Mouse (Mus musculus) heart, embryonic 12.5 days (tissue): Measurements from ENCODE around the gene Synj1. TPM values are rescaled to one million over a fixed set of nuclear protein-coding genes. Genes with fewer than 3 reads are reported as not detected.

ENCODE experiments used
- ATAC-seq: fragments of 200-750 bp; cut with Nextera tagmentation; 2 replicates; pipeline ENCODE4 v1.8.0; 2017; ENCODE audit warnings: moderate TSS enrichment, moderate library complexity; ENCODE audit not compliant: insufficient number of reproducible peaks, low FRiP score
- H3K27ac ChIP-seq: fragments of 300-500 bp; sonication (generic); 2 replicates; pipeline ENCODE4 v1.5.1; 2016; ENCODE audit warnings: mild to moderate bottlenecking, moderate library complexity; ENCODE audit not compliant: poor library complexity, severe bottlenecking
- H3K27me3 ChIP-seq: fragments of 300-500 bp; sonication (generic); replicated peaks from 2 replicates; pipeline ENCODE4 v1.6.1; 2016; ENCODE audit warnings: mild to moderate bottlenecking, moderate library complexity
- H3K36me3 ChIP-seq: fragments of 300-500 bp; sonication (generic); 2 replicates; pipeline ENCODE4 v1.6.1; 2016; ENCODE audit warnings: mild to moderate bottlenecking, moderate library complexity
- H3K4me1 ChIP-seq: fragments of 300-500 bp; sonication (generic); replicated peaks from 2 replicates; pipeline ENCODE4 v1.6.1; 2016; ENCODE audit warnings: mild to moderate bottlenecking
- H3K4me2 ChIP-seq: fragments of 300-500 bp; sonication (generic); 2 replicates; pipeline ENCODE4 v1.6.1; 2016; ENCODE audit warnings: mild to moderate bottlenecking, moderate library complexity
- H3K4me3 ChIP-seq: fragments of 300-500 bp; sonication (generic); 2 replicates; pipeline ENCODE4 v1.5.1; 2016; ENCODE audit warnings: mild to moderate bottlenecking
- H3K9ac ChIP-seq: fragments of 300-500 bp; sonication (generic); 2 replicates; pipeline ENCODE4 v1.6.1; 2016; ENCODE audit warnings: mild to moderate bottlenecking, moderate library complexity
- H3K9me3 ChIP-seq: fragments of 300-500 bp; sonication (generic); replicated peaks from 2 replicates; pipeline ENCODE4 v1.6.1; 2016; ENCODE audit warnings: mild to moderate bottlenecking, moderate library complexity
- WGBS: fragments of 180-500 bp; shearing (Covaris S2); methylation state at CpG from one replicate; pipeline ENCODE4 v1.1.7; 2016; 5-methylcytosine and 5-hydroxymethylcytosine counted together
- polyA plus RNA-seq: library from polyadenylated mRNA; unstranded; fragments of >200 nt; fragmentation: Nextera tagmentation; extraction: Ambion mirVana; gene quantifications from 2 replicates; pipeline ENCODE4 v1.2.1, GENCODE M21; 2016

Gene Synj1
- polyA plus RNA-seq, 1 experiment from 2014 or later, result 18.3 TPM

GRCm38 (mm10) chr16:90911766-90912165, 99.3 kb downstream of the Synj1 start:
- Histone ChIP-seq H3K36me3 (no peaks in the 10 kb centered on the region), H3K4me3 (no peak overlapping the region), H3K4me1 (peaks cover 6% of the 10 kb centered on the region; the same call in 1 of the 2 replicates), H3K9me3 (no peaks in the 10 kb centered on the region), H3K4me2 (no peak overlapping the region), H3K9ac (no peak overlapping the region), H3K27me3 (peaks cover 13% of the 10 kb centered on the region; the same call in 1 of the 2 replicates), H3K27ac (no peak overlapping the region)
- WGBS, result 87% methylated on average over 13 of the region's 13 CpGs
- ATAC-seq, result no peak

DNA sequence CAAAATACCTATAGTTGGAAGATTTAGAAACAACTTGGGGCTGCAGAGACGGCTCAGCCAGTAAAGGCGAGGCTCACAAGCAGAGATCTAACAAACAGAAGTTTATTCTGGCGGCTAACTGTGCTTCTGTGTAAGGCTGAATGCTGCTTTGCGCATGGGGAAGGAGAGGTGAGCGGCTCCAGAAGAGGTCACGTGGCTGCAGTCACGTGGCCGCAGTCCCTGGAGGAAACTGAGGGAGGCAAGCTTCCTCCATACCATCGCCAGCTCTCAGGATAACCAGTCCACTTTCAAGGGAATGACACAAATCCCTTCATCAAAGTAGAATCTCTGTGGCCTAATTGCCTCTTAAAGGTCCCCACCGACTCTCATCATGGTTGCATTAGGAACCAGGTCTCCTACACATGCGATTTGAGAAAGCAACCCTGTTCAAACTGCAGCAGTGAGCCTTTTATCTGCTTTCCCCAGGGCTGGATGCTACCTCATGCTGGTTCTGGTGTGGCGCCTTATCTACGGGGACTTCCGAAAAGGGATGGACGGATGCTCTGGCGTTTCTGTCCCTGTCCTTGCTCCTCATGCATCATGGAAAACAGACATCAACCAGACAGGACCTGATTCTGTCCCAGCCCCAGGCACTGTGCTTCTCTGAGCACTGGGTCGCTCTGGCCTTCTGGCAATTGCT, 100.1 kb downstream of the Synj1 start:
- H3K4me1 ChIP-seq, result 0 out of 2 replicates have a peak, but pooled peaks cover 3% of the 10 kb centered on the region
- no peak overlapping the region for H3K4me2 ChIP-seq
- WGBS, result 58% methylated on average over 17 of the region's 17 CpGs
- ATAC-seq, result no peak
- H3K36me3 ChIP-seq, result no peaks in the 10 kb centered on the region
- H3K9me3 ChIP-seq, result no peaks in the 10 kb centered on the region
- H3K27me3 ChIP-seq, result peaks cover 13% of the 10 kb centered on the region; the same call in 1 of the 2 replicates
- no peak overlapping the region for H3K4me3 ChIP-seq
- no peak overlapping the region for H3K27ac ChIP-seq
- H3K9ac ChIP-seq, result 0 out of 2 replicates have a peak overlapping the region, but pooled peaks have one; percentile 31

DNA sequence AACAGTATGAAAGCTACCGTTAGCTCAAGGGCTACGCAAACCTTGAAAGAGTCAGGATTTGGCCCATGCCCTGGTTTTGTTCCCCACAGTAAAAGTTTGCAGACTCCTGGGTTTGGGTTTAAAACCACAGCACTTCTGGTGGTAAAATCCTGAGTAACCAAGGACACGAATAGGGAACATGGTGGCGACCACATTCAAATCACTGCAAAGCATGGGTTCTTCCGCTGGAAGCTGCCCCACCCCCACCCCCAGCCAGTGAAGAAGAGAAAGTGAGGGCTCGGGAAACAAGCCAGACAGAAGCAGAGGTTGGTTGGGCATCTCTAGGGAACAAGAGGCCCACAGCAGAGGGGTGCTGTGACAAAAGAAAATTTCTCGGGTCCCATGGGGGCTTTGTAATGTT, 103.9 kb downstream of the Synj1 start:
- H3K27ac ChIP-seq, result no peak overlapping the region
- 68% methylated on average over 7 of the region's 7 CpGs for WGBS

GRCm38 (mm10) chr16:90903300-90903699, 107.8 kb downstream of the Synj1 start:
- 0 out of 2 replicates have a peak, but pooled peaks cover 14% of the 10 kb centered on the region for H3K27me3 ChIP-seq
- no peak overlapping the region for H3K9ac ChIP-seq

More for the DNA sequence above, 103.9 kb downstream of the Synj1 start:
- Histone ChIP-seq H3K9me3 (no peaks in the 10 kb centered on the region), H3K4me2 (no peak overlapping the region), H3K36me3 (no peaks in the 10 kb centered on the region), H3K9ac (no peak overlapping the region), H3K4me3 (no peak overlapping the region), H3K27me3 (peaks cover 22% of the 10 kb centered on the region; the same call in 1 of the 2 replicates), H3K4me1 (peaks cover 3% of the 10 kb centered on the region; the same call in 1 of the 2 replicates)
- ATAC-seq, result no peak

DNA sequence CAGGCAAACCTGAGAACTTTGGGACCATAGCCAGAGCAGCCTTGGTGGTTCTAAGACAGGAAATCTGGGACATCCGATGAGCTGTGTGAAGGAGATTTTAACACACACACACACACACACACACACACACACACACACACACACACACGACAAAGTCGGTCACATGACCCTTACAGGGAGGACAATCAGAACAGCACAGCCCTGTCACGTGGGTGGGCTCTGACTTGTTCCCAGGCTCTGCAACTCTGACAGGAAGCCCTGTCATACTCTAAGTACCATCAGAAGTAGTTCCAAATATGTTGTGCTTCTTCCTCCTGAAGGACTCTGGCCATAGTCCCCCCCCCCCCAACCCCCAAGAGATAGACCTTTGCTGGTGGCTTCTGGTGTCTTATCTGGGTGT, 109.7 kb downstream of the Synj1 start:
- ATAC-seq, result no peak
- no peak overlapping the region for H3K4me2 ChIP-seq
- H3K27ac ChIP-seq, result no peak overlapping the region
- 49% methylated on average over 4 of the region's 4 CpGs for WGBS
- H3K9me3 ChIP-seq, result no peaks in the 10 kb centered on the region
- peaks cover 9% of the 10 kb centered on the region for H3K4me1 ChIP-seq
- H3K27me3 ChIP-seq, result 0 out of 2 replicates have a peak, but pooled peaks cover 9% of the 10 kb centered on the region
- H3K9ac ChIP-seq, result no peak overlapping the region
- H3K36me3 ChIP-seq, result no peaks in the 10 kb centered on the region
- no peak overlapping the region for H3K4me3 ChIP-seq

More at GRCm38 (mm10) chr16:90903300-90903699, 107.8 kb downstream of the Synj1 start:
- H3K4me1 ChIP-seq, result peaks cover 9% of the 10 kb centered on the region
- no peak overlapping the region for H3K4me2 ChIP-seq
- WGBS, result 32% methylated on average over 5 of the region's 5 CpGs
- H3K27ac ChIP-seq, result no peak overlapping the region
- H3K9me3 ChIP-seq, result no peaks in the 10 kb centered on the region
- no peak for ATAC-seq
- H3K36me3 ChIP-seq, result no peaks in the 10 kb centered on the region
- H3K4me3 ChIP-seq, result no peak overlapping the region

GRCm38 (mm10) chr16:90899498-90899897, 111.6 kb downstream of the Synj1 start:
- no peak overlapping the region for H3K4me3 ChIP-seq
- ATAC-seq, result no peak
- no peaks in the 10 kb centered on the region for H3K9me3 ChIP-seq
- 0 out of 2 replicates have a peak, but pooled peaks cover 9% of the 10 kb centered on the region for H3K27me3 ChIP-seq
- no peaks in the 10 kb centered on the region for H3K36me3 ChIP-seq
- peaks cover 9% of the 10 kb centered on the region for H3K4me1 ChIP-seq
- H3K9ac ChIP-seq, result no peak overlapping the region
- H3K4me2 ChIP-seq, result no peak overlapping the region
- 51% methylated on average over 12 of the region's 12 CpGs for whole genome bisulfite sequencing
- H3K27ac ChIP-seq, result no peak overlapping the region

DNA sequence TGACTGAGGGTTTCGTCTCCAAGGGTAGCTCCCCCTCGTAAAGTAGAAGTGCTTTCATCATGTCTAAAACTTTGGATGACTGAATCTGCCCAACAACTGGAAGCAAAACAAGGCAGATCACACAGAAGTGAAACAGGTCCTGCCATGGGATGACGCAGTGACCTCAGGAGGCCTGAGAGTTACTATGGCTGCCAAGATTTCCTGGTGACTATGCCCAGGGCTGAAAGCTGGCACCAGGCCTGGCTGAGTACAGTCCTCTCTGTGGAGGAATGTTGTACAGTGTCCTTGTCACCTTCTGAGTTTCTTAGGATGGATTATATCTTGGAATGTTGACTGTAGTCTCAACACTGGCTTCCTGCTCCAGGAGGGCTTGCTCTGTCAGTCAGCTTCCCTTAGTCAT, 113.5 kb downstream of the Synj1 start:
- no peaks in the 10 kb centered on the region for H3K27me3 ChIP-seq
- WGBS, result 84% methylated on average over 3 of the region's 3 CpGs
- H3K27ac ChIP-seq, result no peak overlapping the region
- H3K4me2 ChIP-seq, result no peak overlapping the region
- ATAC-seq, result no peak
- no peak overlapping the region for H3K9ac ChIP-seq
- no peaks in the 10 kb centered on the region for H3K9me3 ChIP-seq
- H3K4me3 ChIP-seq, result no peak overlapping the region
- H3K4me1 ChIP-seq, result peaks cover 19% of the 10 kb centered on the region
- H3K36me3 ChIP-seq, result no peaks in the 10 kb centered on the region

DNA sequence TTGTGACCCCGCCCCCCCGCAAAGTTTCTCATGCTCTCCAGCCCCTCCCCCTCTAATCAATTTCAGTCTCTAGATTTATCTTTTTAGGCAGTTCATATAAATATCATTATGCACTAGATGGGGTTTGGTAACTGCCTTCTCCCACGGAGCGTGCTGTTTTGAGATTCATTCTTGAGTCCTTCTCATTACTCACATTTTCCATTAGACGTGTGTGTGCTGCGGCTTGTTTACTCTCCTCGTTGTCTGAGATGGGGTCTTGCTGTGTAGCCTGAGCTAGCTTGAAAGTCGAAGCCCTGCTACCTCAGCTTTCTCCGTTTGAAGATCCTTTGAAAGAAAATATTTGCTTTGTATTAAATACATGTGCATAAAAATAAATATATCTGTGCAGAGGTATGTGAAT, 117.3 kb downstream of the Synj1 start:
- Histone ChIP-seq H3K9me3 (no peaks in the 10 kb centered on the region), H3K4me2 (no peak overlapping the region), H3K4me3 (no peak overlapping the region), H3K27ac (no peak overlapping the region), H3K27me3 (0 out of 2 replicates have a peak, but pooled peaks cover 3% of the 10 kb centered on the region), H3K9ac (no peak overlapping the region), H3K4me1 (peaks cover 31% of the 10 kb centered on the region), H3K36me3 (no peaks in the 10 kb centered on the region)
- 58% methylated on average over 9 of the region's 9 CpGs for WGBS
- ATAC-seq, result no peak

DNA sequence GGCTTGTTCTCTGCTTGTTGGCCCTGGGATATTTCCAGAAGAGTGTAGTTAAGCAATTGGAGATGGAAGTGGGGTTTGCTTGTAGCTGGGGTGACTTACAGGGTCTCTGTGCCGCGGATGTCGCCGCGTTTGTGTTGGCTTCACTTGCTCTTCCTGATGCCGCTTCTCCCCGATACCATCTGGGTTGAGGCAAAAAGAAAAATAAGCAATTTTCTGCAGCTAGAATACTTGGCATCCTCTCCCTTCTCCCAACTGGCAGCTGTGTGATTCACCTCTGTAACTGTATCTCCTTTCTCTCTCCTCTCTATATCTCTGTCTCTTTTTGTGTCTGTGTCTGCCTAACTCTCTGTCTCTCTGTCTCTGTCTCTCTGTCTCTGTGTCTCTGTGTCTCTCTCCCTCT, 118.1 kb downstream of the Synj1 start:
- ATAC-seq, result no peak
- WGBS, result 63% methylated on average over 7 of the region's 7 CpGs

DNA sequence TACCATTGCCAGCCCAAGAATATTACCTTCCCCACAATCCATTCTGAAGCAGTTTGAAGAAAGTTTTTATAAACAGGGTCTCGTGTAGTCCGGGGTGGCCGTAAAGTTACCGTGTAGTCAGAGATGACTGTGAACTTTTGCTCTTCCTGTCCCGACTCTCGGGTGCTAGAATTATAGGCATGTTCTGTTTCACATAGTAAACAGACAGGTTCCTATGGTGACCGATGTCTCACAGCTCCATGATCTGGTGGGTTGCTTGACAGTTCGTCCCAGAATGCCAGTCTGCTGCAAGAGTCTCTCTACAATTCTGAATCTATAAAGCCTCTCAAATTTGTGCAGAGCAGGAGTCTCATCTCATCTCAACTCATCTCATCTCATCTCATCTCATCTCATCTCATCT, 119.0 kb downstream of the Synj1 start:
- Histone ChIP-seq H3K27me3 (0 out of 2 replicates have a peak, but pooled peaks cover 3% of the 10 kb centered on the region), H3K9me3 (no peaks in the 10 kb centered on the region), H3K4me3 (no peak overlapping the region), H3K36me3 (no peaks in the 10 kb centered on the region), H3K9ac (no peak overlapping the region), H3K4me2 (peak overlapping the region; percentile 46; the same call in 1 of the 2 replicates), H3K4me1 (peaks cover 31% of the 10 kb centered on the region), H3K27ac (no peak overlapping the region)
- no peak for ATAC-seq
- 26% methylated on average over 8 of the region's 8 CpGs for WGBS

More for the DNA sequence above, 118.1 kb downstream of the Synj1 start:
- Histone ChIP-seq H3K9ac (no peak overlapping the region), H3K27ac (no peak overlapping the region), H3K4me3 (no peak overlapping the region), H3K36me3 (no peaks in the 10 kb centered on the region), H3K4me1 (peaks cover 31% of the 10 kb centered on the region), H3K4me2 (no peak overlapping the region), H3K9me3 (no peaks in the 10 kb centered on the region), H3K27me3 (0 out of 2 replicates have a peak, but pooled peaks cover 3% of the 10 kb centered on the region)

- no peak overlapping the region for H3K9ac ChIP-seq
- WGBS, result 55% methylated on average over 14 of the region's 14 CpGs
- 0 out of 2 replicates have a peak, but pooled peaks cover 3% of the 10 kb centered on the region for H3K27me3 ChIP-seq
- peaks cover 31% of the 10 kb centered on the region for H3K4me1 ChIP-seq
- no peak for ATAC-seq
- no peak overlapping the region for H3K4me3 ChIP-seq
- H3K4me2 ChIP-seq, result peak overlapping the region; percentile 46
- no peaks in the 10 kb centered on the region for H3K9me3 ChIP-seq
- H3K27ac ChIP-seq, result peak overlapping the region; percentile 29; the same call in 1 of the 2 replicates
- no peaks in the 10 kb centered on the region for H3K36me3 ChIP-seq
Measured at GRCm38 (mm10) chr16:90891601-90892000, 119.5 kb downstream of the Synj1 start.
